Mouse (Mus musculus): ENCODE measurements around the gene Rock2.

Rock2 gene

DNA sequence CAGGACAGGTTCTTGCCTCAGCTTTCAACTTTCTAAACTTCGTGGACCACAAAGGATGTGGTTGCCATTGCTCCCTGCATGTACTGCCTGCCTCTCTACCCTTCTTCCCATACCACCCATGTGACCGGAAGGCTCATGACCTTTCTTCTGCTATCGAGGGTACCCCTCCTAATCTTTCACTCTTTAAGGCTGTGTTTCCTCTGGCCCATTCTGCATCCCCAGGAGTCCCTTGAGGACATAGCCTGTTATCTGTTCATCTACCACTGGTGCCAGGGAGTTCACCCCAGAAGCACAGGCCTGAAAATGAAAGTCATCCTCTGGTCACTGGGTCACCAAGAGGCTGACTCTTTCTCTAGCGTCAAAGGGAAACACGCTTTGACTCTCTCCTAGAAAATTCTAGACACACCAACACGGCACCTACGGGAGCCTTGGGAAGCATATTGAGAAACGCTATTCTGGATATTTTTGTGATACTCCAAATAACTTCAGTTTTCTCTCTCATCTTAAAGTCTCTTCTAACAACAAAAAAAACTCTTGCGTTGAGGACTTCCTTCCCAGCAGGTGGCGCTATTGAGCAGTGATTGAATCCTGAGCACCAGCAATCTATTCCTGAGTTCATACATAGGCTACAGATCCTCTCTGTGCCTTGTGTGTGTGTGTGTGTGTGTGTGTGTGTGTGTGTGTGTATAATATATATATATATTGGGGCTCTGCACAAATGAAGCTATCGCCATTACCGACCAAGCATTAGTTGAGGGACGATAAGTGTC is 138.2 kb downstream of the Rock2 start:
- in situ Hi-C loops (cut with MboI; ENCODE audit: unreplicated experiment in 2 of 2) = loop anchor here (5.0 to 25.0 kb wide), 7 partner anchors 64 to 446 kb away; partner anchors contain the start of gene Greb1 (in 1 of the 2)

DNA sequence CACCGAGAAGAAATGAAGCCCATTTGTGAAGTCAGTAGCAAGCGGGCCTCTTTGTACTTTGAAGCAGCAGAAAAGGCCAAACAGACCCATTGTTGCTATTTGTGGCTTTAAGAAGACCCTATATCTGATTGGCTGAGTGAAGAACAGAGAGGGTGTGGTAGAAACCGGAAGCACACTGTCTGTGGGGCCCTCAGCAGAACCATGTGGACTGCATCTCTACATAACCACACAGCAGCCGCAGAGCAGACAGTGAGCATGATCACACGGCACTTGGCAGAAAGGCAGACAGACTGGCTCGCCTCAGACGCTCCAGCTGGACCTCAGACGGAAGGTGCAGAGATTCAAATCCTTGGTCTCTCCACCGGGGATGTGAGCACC is 138.8 kb downstream of the Rock2 start:
- in situ Hi-C loops (cut with MboI; ENCODE audit: unreplicated experiment in 2 of 2) = loop anchor here (5.0 to 25.0 kb wide), 7 partner anchors 64 to 446 kb away; partner anchors contain the start of gene Greb1 (in 1 of the 2)

DNA sequence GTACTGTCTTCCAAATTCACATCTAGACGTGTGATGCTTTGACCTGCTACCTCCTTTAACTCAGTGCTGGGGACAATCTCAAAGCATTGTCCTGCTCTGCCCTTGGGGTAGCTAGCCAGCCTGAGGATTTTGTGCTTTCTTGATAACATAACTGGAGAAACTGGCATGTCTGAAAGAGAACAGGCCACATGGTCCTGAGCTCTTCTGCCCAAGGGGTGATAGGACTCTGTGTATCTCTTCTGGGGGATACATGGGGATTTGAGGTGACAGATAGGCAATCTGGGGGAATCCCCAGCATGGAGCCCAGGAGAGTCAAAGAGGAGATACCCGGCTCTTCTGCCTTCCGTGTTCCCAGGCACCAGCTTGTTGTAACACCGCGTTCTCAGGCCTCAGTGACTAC is 140.0 kb downstream of the Rock2 start:
- in situ Hi-C loops (cut with MboI; ENCODE audit: unreplicated experiment in 2 of 2) = loop anchor here (5.0 to 25.0 kb wide), 7 partner anchors 63 to 447 kb away; partner anchors contain the start of gene Greb1 (in 1 of the 2)

DNA sequence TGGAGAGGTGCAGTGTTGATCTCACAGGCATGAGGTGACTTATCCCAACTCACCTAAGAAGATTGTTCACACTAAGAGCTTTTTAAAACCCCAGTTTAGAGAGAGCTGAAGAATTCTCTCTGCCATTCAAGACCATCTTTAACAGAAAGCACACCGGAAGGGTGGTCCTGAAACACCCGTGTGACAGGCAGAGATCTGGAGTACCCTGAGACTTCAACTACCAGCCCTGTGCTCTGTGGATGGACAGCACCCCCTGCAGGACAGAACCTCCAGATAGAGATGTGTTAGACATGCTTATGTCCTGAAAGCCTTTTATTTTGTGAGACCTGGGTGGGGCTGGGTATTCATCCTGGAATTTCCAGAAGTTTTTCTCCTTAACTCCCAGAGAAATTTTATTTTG is 140.4 kb downstream of the Rock2 start:
- in situ Hi-C loops (cut with MboI; ENCODE audit: unreplicated experiment in 2 of 2) = loop anchor here (10.0 to 25.0 kb wide), 4 partner anchors 190 to 448 kb away; partner anchors contain the start of gene Greb1 (in 1 of the 2)

DNA sequence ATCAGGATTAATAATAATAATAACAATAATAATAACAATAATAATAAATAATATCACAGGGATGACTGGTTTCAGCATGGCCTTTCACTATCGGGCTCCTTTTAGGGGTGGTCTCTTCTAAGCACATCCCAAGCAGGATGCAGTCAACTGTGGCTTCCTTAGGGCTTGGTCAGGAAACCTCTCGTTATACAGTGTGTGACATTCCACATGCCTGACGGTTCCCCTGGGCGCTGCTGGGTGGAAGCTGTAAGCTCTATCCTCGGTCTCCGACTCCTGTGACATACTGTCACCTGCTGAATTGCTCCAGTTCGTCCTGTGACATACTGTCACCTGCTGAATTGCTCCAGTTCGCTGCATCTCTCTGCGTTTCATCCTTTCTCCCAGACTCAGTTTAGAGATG is 141.8 kb downstream of the Rock2 start:
- in situ Hi-C loops (cut with MboI; ENCODE audit: unreplicated experiment in 2 of 2) = loop anchor here (10.0 to 25.0 kb wide), 4 partner anchors 188 to 449 kb away; partner anchors contain the start of gene Greb1 (in 1 of the 2)

DNA sequence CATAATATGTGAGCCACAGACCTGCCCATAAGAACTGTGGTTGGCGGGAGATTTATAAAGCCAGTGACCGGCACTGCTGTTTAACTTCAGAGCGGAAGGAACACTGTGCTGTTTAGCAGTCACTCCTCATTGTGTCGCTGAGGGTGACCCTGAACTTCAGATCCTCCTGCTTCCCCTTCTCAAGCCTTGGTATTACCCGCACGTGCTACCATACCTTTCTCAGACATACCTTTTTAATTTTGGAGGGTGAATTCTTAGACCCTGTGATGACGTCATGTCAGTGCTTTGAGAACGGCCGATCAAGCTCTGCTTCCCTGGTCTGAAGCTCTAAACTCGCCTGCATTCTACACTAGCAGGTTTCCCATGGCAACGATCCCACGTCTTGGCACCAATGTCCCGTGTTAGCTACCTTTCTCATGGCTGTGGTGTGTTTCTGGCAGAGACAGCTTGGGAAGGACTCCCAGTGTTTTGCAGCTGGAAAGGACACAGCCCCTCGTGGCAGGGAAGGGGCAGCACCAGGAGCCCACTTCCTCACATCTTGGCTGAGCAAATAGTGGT is 142.4 kb downstream of the Rock2 start:
- in situ Hi-C loops (cut with MboI; ENCODE audit: unreplicated experiment in 2 of 2) = loop anchor here (10.0 to 25.0 kb wide), 4 partner anchors 188 to 450 kb away; partner anchors contain the start of gene Greb1 (in 1 of the 2)
